Mouse (Mus musculus) yolk sac, embryonic 10.5 days (tissue): ENCODE data around the gene Rapgef1.
"Not testable (repeated sequence)": the region's sequence is repeated elsewhere in the genome, so short reads cannot be mapped to it uniquely, and the experiment has no call there.

Source experiments
- DNase-seq: peaks from one replicate; pipeline ENCODE4 v3.0.0-alpha.2; 2017; ENCODE audit warnings: low spot score

The Rapgef1 gene

GRCm38 (mm10) chr2:29623247-29624090 lies 3.9 kb downstream of the Rapgef1 start:
- DNase-seq = peak; percentile 32

GRCm38 (mm10) chr2:29624091-29624608 lies 4.6 kb downstream of the Rapgef1 start:
- no peak for DNase-seq

- DNase-seq = no peak
Observed at GRCm38 (mm10) chr2:29624739-29625138, 5.2 kb downstream of the Rapgef1 start.

- no peak for DNase-seq
Observed at GRCm38 (mm10) chr2:29625573-29626200, 6.2 kb downstream of the Rapgef1 start.

- DNase-seq = no peak
Observed at GRCm38 (mm10) chr2:29627337-29627736, 7.8 kb downstream of the Rapgef1 start.

- DNase-seq = no peak
Observed at GRCm38 (mm10) chr2:29628186-29628585, 8.7 kb downstream of the Rapgef1 start.

- DNase-seq = no peak
Observed at GRCm38 (mm10) chr2:29628763-29629181, 9.3 kb downstream of the Rapgef1 start.

- DNase-seq = no peak
Observed at GRCm38 (mm10) chr2:29629311-29629710, 9.8 kb downstream of the Rapgef1 start.

GRCm38 (mm10) chr2:29630141-29630771 lies 10.7 kb downstream of the Rapgef1 start:
- DNase-seq = no peak

GRCm38 (mm10) chr2:29631020-29631419 lies 11.5 kb downstream of the Rapgef1 start:
- no peak for DNase-seq

GRCm38 (mm10) chr2:29631564-29632167 lies 12.1 kb downstream of the Rapgef1 start:
- not testable (repeated sequence) for DNase-seq

GRCm38 (mm10) chr2:29632168-29632662 lies 12.7 kb downstream of the Rapgef1 start:
- no peak for DNase-seq

- peak; percentile 67 for DNase-seq
Observed at GRCm38 (mm10) chr2:29633101-29633554, 13.6 kb downstream of the Rapgef1 start.

GRCm38 (mm10) chr2:29633782-29634181 lies 14.3 kb downstream of the Rapgef1 start:
- DNase-seq = no peak

- DNase-seq = no peak
Observed at GRCm38 (mm10) chr2:29634541-29634940, 15.0 kb downstream of the Rapgef1 start.

GRCm38 (mm10) chr2:29635966-29636507 lies 16.5 kb downstream of the Rapgef1 start:
- no peak for DNase-seq

GRCm38 (mm10) chr2:29637528-29637927 lies 18.0 kb downstream of the Rapgef1 start:
- DNase-seq = no peak

GRCm38 (mm10) chr2:29639377-29639776 lies 19.9 kb downstream of the Rapgef1 start:
- DNase-seq = no peak

- DNase-seq = no peak
Observed at GRCm38 (mm10) chr2:29639953-29640743, 20.6 kb downstream of the Rapgef1 start.

- DNase-seq = no peak
Observed at GRCm38 (mm10) chr2:29641707-29642106, 22.2 kb downstream of the Rapgef1 start.

- no peak for DNase-seq
Observed at GRCm38 (mm10) chr2:29643418-29643817, 23.9 kb downstream of the Rapgef1 start.
